Mouse (Mus musculus) embryonic fibroblast, embryonic 13.5 days (primary cell): ENCODE data around the gene Bpifb2. TPM values are rescaled to one million over a fixed set of nuclear protein-coding genes. Genes with fewer than 3 reads are reported as not detected.
"Not testable (repeated sequence)": the region's sequence is repeated elsewhere in the genome, so short reads cannot be mapped to it uniquely, and the experiment has no call there.

Experiments used
- H3K27ac ChIP-seq: 2 replicates; pipeline ENCODE4 v1.5.1; 2012; ENCODE audit warnings: low read length, control low read depth, inconsistent platforms; ENCODE audit not compliant: insufficient read depth
- H3K4me1 ChIP-seq: 2 replicates; pipeline ENCODE4 v1.6.1; 2011; ENCODE audit warnings: low read length; ENCODE audit not compliant: control insufficient read depth, insufficient read depth
- H3K4me3 ChIP-seq: 2 replicates; pipeline ENCODE4 v1.5.1; 2011; ENCODE audit warnings: mild to moderate bottlenecking, control low read depth, low read length; ENCODE audit not compliant: insufficient read depth
- CTCF ChIP-seq: IDR thresholded peaks from 2 replicates; pipeline ENCODE4 v1.5.1; 2011; ENCODE audit warnings: mild to moderate bottlenecking, control low read depth, low read length, moderate library complexity, borderline replicate concordance; ENCODE audit not compliant: insufficient read depth
- POLR2A ChIP-seq: IDR thresholded peaks from 2 replicates; pipeline ENCODE4 v1.6.1; 2011; ENCODE audit warnings: low read depth, mild to moderate bottlenecking, control low read depth, low read length, moderate library complexity
- polyA plus RNA-seq: library from polyadenylated mRNA; stranded (reverse); fragments of >200 nt; gene quantifications from 2 replicates; pipeline ENCODE4 v1.2.4, GENCODE M21; 2011; ENCODE audit warnings: low read depth; ENCODE audit not compliant: missing spikeins, insufficient read length

The Bpifb2 gene
- not detected in 2 replicates for polyA plus RNA-seq

GRCm38 (mm10) chr2:153874745-153875144 lies at the start of gene Bpifb2:
TSS of gene Bpifb2 (plus strand) at chr2:153875045.
- no peaks in the 10 kb centered on the region for H3K4me1 ChIP-seq
- H3K27ac ChIP-seq, result no peak within 1 kb of the TSS
- no peak within 1 kb of the TSS for H3K4me3 ChIP-seq
- TF ChIP-seq POLR2A, result no peak
- no peak for TF ChIP-seq CTCF

- H3K4me3 ChIP-seq, H3K4me1 ChIP-seq, H3K27ac ChIP-seq: not testable (repeated sequence)
These were observed 48.9 kb upstream of the Bpifb2 start for GRCm38 (mm10) chr2:153825900-153826299.

GRCm38 (mm10) chr2:153827171-153827830 lies 47.5 kb upstream of the Bpifb2 start:
- no peaks in the 10 kb centered on the region for H3K4me1 ChIP-seq
- H3K4me3 ChIP-seq, result no peak overlapping the region
- TF ChIP-seq CTCF (no peak), POLR2A (no peak)
- H3K27ac ChIP-seq, result no peak overlapping the region

GRCm38 (mm10) chr2:153828704-153829103 lies 46.1 kb upstream of the Bpifb2 start:
- no peak overlapping the region for H3K4me3 ChIP-seq
- no peaks in the 10 kb centered on the region for H3K4me1 ChIP-seq

GRCm38 (mm10) chr2:153833291-153833690 lies 41.6 kb upstream of the Bpifb2 start:
- Histone ChIP-seq H3K27ac (no peak overlapping the region), H3K4me1 (no peaks in the 10 kb centered on the region)
- TF ChIP-seq CTCF (no peak), POLR2A (no peak)

More at GRCm38 (mm10) chr2:153828704-153829103, 46.1 kb upstream of the Bpifb2 start:
- TF ChIP-seq CTCF (no peak), POLR2A (no peak)
- H3K27ac ChIP-seq, result no peak overlapping the region

GRCm38 (mm10) chr2:153842854-153843253 lies 32.0 kb upstream of the Bpifb2 start:
- no peak overlapping the region for H3K4me3 ChIP-seq
- H3K27ac ChIP-seq, result no peak overlapping the region
- TF ChIP-seq CTCF (no peak), POLR2A (no peak)
- no peaks in the 10 kb centered on the region for H3K4me1 ChIP-seq

More at GRCm38 (mm10) chr2:153833291-153833690, 41.6 kb upstream of the Bpifb2 start:
- no peak overlapping the region for H3K4me3 ChIP-seq

- Histone ChIP-seq H3K4me3 (no peak overlapping the region), H3K4me1 (no peaks in the 10 kb centered on the region), H3K27ac (no peak overlapping the region)
- TF ChIP-seq CTCF, result no peak
- no peak for TF ChIP-seq POLR2A
These were observed 26.5 kb upstream of the Bpifb2 start for GRCm38 (mm10) chr2:153848389-153848788.

- no peak overlapping the region for H3K27ac ChIP-seq
- H3K4me1 ChIP-seq, result no peaks in the 10 kb centered on the region
- no peak for TF ChIP-seq POLR2A
- TF ChIP-seq CTCF, result no peak
- no peak overlapping the region for H3K4me3 ChIP-seq
These were observed 24.4 kb upstream of the Bpifb2 start for GRCm38 (mm10) chr2:153850351-153851029.

- Histone ChIP-seq H3K4me1 (no peaks in the 10 kb centered on the region), H3K4me3 (no peak overlapping the region), H3K27ac (no peak overlapping the region)
- TF ChIP-seq POLR2A (no peak), CTCF (0 out of 2 replicates have a peak, but pooled peaks have one; percentile 33)
These were observed 23.9 kb upstream of the Bpifb2 start for GRCm38 (mm10) chr2:153851030-153851360.

- Histone ChIP-seq H3K4me3 (no peak overlapping the region), H3K27ac (no peak overlapping the region), H3K4me1 (no peaks in the 10 kb centered on the region)
- TF ChIP-seq POLR2A (no peak), CTCF (no peak)
These were observed 21.3 kb upstream of the Bpifb2 start for GRCm38 (mm10) chr2:153853544-153853943.
